Mouse (Mus musculus) myocyte (in vitro differentiated cells): ENCODE data around the gene Csrp2. TPM values are rescaled to one million over a fixed set of nuclear protein-coding genes. Genes with fewer than 3 reads are reported as not detected.

Source experiments
- H3K27me3 ChIP-seq: one replicate; pipeline ENCODE4 v1.6.1; 2011; ENCODE audit not compliant: control insufficient read depth, insufficient read depth, insufficient read length
- H3K36me3 ChIP-seq: one replicate; pipeline ENCODE4 v1.6.1; 2011; ENCODE audit not compliant: control insufficient read depth, insufficient read depth
- H3K4me2 ChIP-seq: one replicate; pipeline ENCODE4 v1.6.1; 2011; ENCODE audit warnings: low read depth, control low read depth
- H3K4me3 ChIP-seq: one replicate; pipeline ENCODE4 v1.5.1; 2011; ENCODE audit warnings: mild to moderate bottlenecking, control low read depth, moderate library complexity
- H3K79me2 ChIP-seq: one replicate; pipeline ENCODE4 v1.6.1; 2011; ENCODE audit not compliant: control insufficient read depth, insufficient read depth
- H3ac ChIP-seq: one replicate; pipeline ENCODE4 v1.6.1; 2011; ENCODE audit not compliant: control insufficient read depth, insufficient read length
- CEBPB ChIP-seq: IDR thresholded peaks from 2 replicates; pipeline ENCODE4 v1.6.1; 2011; ENCODE audit warnings: mild to moderate bottlenecking, moderate library complexity; ENCODE audit not compliant: poor library complexity, insufficient read depth, severe bottlenecking
- E2F4 ChIP-seq: IDR thresholded peaks from one replicate; pipeline ENCODE4 v1.6.1; 2011; ENCODE audit warnings: mild to moderate bottlenecking, control low read depth, moderate library complexity; ENCODE audit not compliant: insufficient read depth
- MAX ChIP-seq: IDR thresholded peaks from one replicate; pipeline ENCODE4 v1.6.1; 2011; ENCODE audit warnings: low read depth, mild to moderate bottlenecking, control low read depth
- MYOD1 ChIP-seq, 3 experiments: IDR thresholded peaks; one replicate each; pipeline ENCODE4 v1.6.1; 2011; ENCODE audit warnings: control low read depth in 2 of 3, low read depth in 2 of 3, mild to moderate bottlenecking in 2 of 3, moderate library complexity in 1 of 3; ENCODE audit not compliant: insufficient read length in 2 of 3, control insufficient read depth in 1 of 3
- MYOG ChIP-seq, 3 experiments: IDR thresholded peaks; one replicate each; pipeline ENCODE4 v1.6.1; 2011; ENCODE audit warnings: control low read depth in 2 of 3, low read depth in 2 of 3, mild to moderate bottlenecking in 2 of 3; ENCODE audit not compliant: insufficient read length in 2 of 3, control insufficient read depth in 1 of 3, insufficient read depth in 1 of 3
- POLR2A ChIP-seq: IDR thresholded peaks from one replicate; pipeline ENCODE4 v1.6.1; 2011; ENCODE audit warnings: low read depth, mild to moderate bottlenecking, control low read depth, moderate library complexity; ENCODE audit not compliant: insufficient read length
- POLR2AphosphoS2 ChIP-seq: IDR thresholded peaks from one replicate; pipeline ENCODE4 v1.6.1; 2011; ENCODE audit warnings: low read depth, control low read depth; ENCODE audit not compliant: insufficient read length
- REST ChIP-seq: IDR thresholded peaks from one replicate; pipeline ENCODE4 v1.6.1; 2011; ENCODE audit warnings: mild to moderate bottlenecking, control low read depth, moderate library complexity; ENCODE audit not compliant: insufficient read depth, insufficient read length
- SRF ChIP-seq: IDR thresholded peaks from one replicate; pipeline ENCODE4 v1.6.1; 2011; ENCODE audit warnings: low read depth; ENCODE audit not compliant: control insufficient read depth, insufficient read length
- TCF12 ChIP-seq: IDR thresholded peaks from one replicate; pipeline ENCODE4 v1.6.1; 2011; ENCODE audit warnings: mild to moderate bottlenecking, control low read depth; ENCODE audit not compliant: poor library complexity, insufficient read depth, severe bottlenecking
- TCF3 ChIP-seq: IDR thresholded peaks from one replicate; pipeline ENCODE4 v1.6.1; 2011; ENCODE audit warnings: low read depth, control low read depth; ENCODE audit not compliant: insufficient read length
- USF1 ChIP-seq: IDR thresholded peaks from one replicate; pipeline ENCODE4 v1.6.1; 2011; ENCODE audit warnings: low read depth, mild to moderate bottlenecking, control low read depth, moderate library complexity
- polyA plus RNA-seq: library from polyadenylated mRNA; unstranded; fragments of >200 nt; fragmentation: generic; extraction: Trizol; gene quantifications from one replicate; pipeline ENCODE4 v1.2.1, GENCODE M21; 2012; ENCODE audit warnings: missing spikeins

Gene Csrp2
- polyA plus RNA-seq, 1 experiment, result 264 TPM

DNA sequence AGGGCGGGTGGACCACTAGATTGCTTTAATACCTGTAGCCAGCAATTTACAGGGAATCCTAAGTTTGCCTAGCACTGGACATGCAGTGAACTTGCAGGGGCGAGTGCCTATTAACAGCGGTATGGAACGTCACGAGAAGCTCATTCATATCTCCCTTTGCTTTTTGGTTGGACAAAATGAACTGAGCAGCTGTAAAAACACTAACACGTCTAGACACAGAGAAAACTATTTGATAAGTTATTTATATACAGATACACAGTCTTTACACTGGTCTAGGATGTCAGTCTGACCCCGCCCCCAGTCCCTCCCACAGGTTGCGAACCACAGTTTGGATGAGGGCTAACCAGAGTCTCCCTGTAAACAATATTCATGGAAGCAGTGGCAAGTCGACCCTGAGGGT, 23.2 kb downstream of the Csrp2 start:
- Histone ChIP-seq H3K4me3 (no peak overlapping the region), H3K79me2 (no peaks in the 10 kb centered on the region), H3K36me3 (peaks cover 40% of the 10 kb centered on the region), H3K27me3 (no peaks in the 10 kb centered on the region), H3K4me2 (no peak overlapping the region), H3ac (no peak overlapping the region)
- TF ChIP-seq E2F4 (no peak), POLR2AphosphoS2 (peak; percentile 21)

DNA sequence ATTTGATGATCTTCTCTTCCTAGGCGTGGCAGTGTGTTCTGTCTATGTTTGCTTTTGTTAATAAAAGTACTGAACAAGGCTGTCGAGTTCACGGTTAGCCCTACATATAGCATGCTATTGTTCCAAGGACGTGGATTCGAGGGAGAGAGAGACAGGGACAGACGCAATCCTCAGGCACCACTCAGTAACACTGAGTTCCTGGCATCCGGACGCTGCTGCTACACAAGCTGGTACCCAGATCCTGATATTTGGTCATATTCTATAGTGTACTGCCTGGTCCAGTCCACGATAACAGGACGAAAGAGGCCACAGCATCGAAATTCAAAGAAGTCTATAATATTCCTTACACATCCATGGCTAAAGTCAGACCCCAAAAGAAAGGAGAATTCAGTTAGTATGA, 24.6 kb downstream of the Csrp2 start:
- TF ChIP-seq REST, result no peak
- no peak for TF ChIP-seq E2F4
- TF ChIP-seq POLR2AphosphoS2, result peak; percentile 76

DNA sequence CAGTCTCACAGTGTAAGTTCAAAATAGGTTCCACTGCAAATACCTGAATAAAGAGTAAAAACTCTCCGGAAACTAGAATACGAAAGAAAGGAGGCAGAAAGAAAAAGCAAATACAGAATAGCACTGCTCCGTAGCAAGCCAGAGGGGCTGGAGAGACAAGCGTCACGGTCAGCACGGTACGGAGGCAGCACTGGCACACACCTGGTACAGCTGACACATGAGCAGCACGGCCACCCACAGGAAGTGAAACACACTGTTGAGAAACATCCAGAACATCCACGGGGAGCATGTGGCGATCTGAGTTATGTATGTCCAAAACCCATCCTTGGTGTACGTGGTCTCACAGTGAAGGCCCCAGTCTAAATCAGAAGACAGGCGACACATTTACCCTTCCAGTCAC, 26.4 kb downstream of the Csrp2 start:
- H3K36me3 ChIP-seq, result peaks cover 24% of the 10 kb centered on the region
- TF ChIP-seq POLR2AphosphoS2, result peak; percentile 88
- TF ChIP-seq SRF, result no peak
- peak; percentile 26 for TF ChIP-seq POLR2A
- H3K4me3 ChIP-seq, result no peak overlapping the region
- H3K4me2 ChIP-seq, result no peak overlapping the region
- H3K27me3 ChIP-seq, result no peaks in the 10 kb centered on the region
- no peak overlapping the region for H3ac ChIP-seq
- H3K79me2 ChIP-seq, result no peaks in the 10 kb centered on the region

More for the DNA sequence above, 24.6 kb downstream of the Csrp2 start:
- Histone ChIP-seq H3K4me3 (no peak overlapping the region), H3K79me2 (no peaks in the 10 kb centered on the region), H3K27me3 (no peaks in the 10 kb centered on the region), H3K4me2 (no peak overlapping the region), H3K36me3 (peaks cover 26% of the 10 kb centered on the region), H3ac (no peak overlapping the region)

DNA sequence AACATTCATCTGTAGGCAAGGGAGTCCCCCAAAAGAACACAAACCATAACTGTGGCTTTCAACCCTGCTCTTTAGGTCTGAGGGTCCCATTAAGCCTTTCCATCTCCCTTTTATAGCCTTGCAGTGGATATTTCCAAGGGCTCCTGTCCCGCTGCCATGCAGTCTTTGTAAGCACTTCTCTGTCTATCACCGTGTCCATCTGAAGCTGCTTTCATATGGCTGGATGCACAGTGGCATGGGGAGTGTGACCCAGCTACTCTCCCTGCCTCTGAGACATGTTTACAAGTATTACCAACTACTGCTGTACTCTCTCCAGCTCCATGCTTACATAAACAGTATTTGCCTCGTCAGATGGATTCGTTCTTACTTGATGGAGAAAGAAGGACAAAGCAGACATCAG, 28.0 kb downstream of the Csrp2 start:
- H3K36me3 ChIP-seq, result peaks cover 24% of the 10 kb centered on the region

DNA sequence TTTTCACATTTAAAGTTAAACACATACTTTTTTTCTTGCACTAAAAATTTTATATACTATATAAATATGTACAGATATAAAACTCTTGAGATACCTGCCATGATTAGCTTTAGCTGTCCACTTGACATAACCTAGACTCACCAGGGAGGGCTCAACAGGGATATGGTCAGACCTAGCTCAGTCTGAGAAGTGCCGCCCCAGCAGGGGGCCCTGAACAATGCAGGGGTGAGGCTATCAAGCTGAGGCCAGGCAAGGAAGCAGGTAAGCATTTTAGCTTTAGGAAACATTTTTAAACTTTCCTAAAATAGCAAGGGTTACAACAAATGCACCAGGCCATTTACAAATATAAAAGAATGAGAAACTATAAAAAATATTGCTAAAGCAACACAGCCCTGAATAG, 31.5 kb downstream of the Csrp2 start:
- Histone ChIP-seq H3K79me2 (no peaks in the 10 kb centered on the region), H3K4me2 (no peak overlapping the region), H3K27me3 (no peaks in the 10 kb centered on the region), H3K36me3 (peaks cover 14% of the 10 kb centered on the region), H3K4me3 (no peak overlapping the region), H3ac (no peak overlapping the region)
- TF ChIP-seq POLR2AphosphoS2, result no peak
- TF ChIP-seq POLR2A, result no peak
- no peak for TF ChIP-seq USF1
- TF ChIP-seq TCF3, result no peak
- TF ChIP-seq SRF, result no peak
- TF ChIP-seq TCF12, result no peak
- TF ChIP-seq E2F4, result no peak
- no peak for TF ChIP-seq MYOG (IDR thresholded peaks at IDR 0.05; ENCODE audit: control insufficient read depth in 1 of 3, insufficient read depth in 1 of 3, insufficient read length in 2 of 3, low read depth in 2 of 3)
- no peak for TF ChIP-seq MYOD1 (IDR thresholded peaks at IDR 0.05; ENCODE audit: control insufficient read depth in 1 of 3, insufficient read length in 2 of 3, low read depth in 2 of 3)
- no peak for TF ChIP-seq CEBPB
- no peak for TF ChIP-seq REST
- TF ChIP-seq MAX, result no peak

More for the DNA sequence above, 28.0 kb downstream of the Csrp2 start:
- H3K27me3 ChIP-seq, result no peaks in the 10 kb centered on the region
- H3K4me2 ChIP-seq, result no peak overlapping the region
- no peaks in the 10 kb centered on the region for H3K79me2 ChIP-seq
- H3K4me3 ChIP-seq, result no peak overlapping the region
- TF ChIP-seq USF1 (no peak), TCF3 (no peak), POLR2AphosphoS2 (no peak), SRF (no peak), TCF12 (no peak), MAX (no peak), MYOG (IDR thresholded peaks at IDR 0.05; ENCODE audit: control insufficient read depth in 1 of 3, insufficient read depth in 1 of 3, insufficient read length in 2 of 3, low read depth in 2 of 3) (no peak), MYOD1 (IDR thresholded peaks at IDR 0.05; ENCODE audit: control insufficient read depth in 1 of 3, insufficient read length in 2 of 3, low read depth in 2 of 3) (no peak), REST (no peak)
- no peak overlapping the region for H3ac ChIP-seq

DNA sequence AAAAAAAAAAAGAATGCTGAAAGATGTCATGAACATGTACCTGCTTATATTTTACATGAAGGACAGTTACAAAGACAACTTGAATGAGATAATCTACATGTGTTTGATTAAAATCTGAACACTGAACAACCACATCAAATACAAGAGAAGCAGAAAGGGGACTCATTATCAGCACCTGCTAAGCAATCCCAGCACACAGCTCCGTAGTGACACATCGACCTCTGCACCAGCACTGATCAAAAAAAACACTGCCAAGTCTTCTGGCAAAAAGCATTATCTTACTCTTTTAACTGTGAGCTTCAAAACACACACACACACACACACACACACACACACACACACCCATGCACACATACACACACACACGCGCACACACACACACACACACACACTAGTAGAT, 32.2 kb downstream of the Csrp2 start:
- no peak overlapping the region for H3K4me3 ChIP-seq
- peaks cover 18% of the 10 kb centered on the region for H3K36me3 ChIP-seq
- no peak for TF ChIP-seq E2F4
- no peak for TF ChIP-seq TCF12
- no peak for TF ChIP-seq REST
- TF ChIP-seq TCF3, result no peak
- no peak for TF ChIP-seq CEBPB
- TF ChIP-seq SRF, result no peak
- no peak for TF ChIP-seq MYOG (IDR thresholded peaks at IDR 0.05; ENCODE audit: control insufficient read depth in 1 of 3, insufficient read depth in 1 of 3, insufficient read length in 2 of 3, low read depth in 2 of 3)

More for the DNA sequence above, 32.2 kb downstream of the Csrp2 start:
- H3K79me2 ChIP-seq, result no peaks in the 10 kb centered on the region
- H3K27me3 ChIP-seq, result no peaks in the 10 kb centered on the region
- H3ac ChIP-seq, result no peak overlapping the region
- no peak overlapping the region for H3K4me2 ChIP-seq
